Mouse (Mus musculus): Measurements from ENCODE around the gene Nradd.

- no peak for TF ChIP-seq CTCF (IDR thresholded peaks at IDR 0.05; ENCODE audit: low read depth)
- TF ChIP-seq EP300 (IDR thresholded peaks at IDR 0.05; ENCODE audit: low read depth), result no peak
Observed at GRCm38 (mm10) chr9:110617081-110617480, 7.2 kb downstream of the Nradd start.
